Comparison of ENCODE assay signal across 27 mouse cellular contexts in the genomic region with DNA sequence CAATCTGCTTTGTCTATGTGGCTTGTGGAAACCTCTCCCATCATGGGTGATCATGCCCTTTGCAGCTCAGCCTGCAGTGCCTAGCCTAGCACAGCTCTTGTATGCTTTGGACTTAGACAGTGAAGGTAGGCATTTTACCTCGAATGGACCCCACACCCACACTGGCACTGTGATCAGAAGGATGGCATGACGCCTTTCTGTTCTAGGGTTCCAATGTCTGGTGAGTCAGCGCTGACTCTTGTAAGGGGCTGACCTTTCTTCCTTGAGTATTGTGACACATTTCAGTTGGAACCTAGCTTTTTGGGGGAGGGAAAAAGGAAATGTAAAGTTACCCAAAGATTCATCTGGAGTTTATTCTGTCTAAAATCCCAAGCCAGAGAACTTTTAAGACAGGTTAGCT. TPM values are rescaled to one million over a fixed set of nuclear protein-coding genes. Genes with fewer than 3 reads are reported as not detected.
A peak's percentile ranks its signal among the peaks of the same experiment; 100 is the strongest.
DNase-seq lines count a peak whose midpoint lies in the region; ATAC-seq and TF ChIP-seq lines count a peak whose summit lies in the region.
"Had no signal": no experiment of that assay in that cellular context is flagged by ENCODE, and none has a peak within 500 bp of the region (broad histone marks: within the 10 kb centered on the region; RNA-seq: fewer than 3 reads in every experiment).

No protein-coding gene starts in this region.

- no peaks in the 10 kb centered on the region for H3K4me1 ChIP-seq in forebrain, postnatal 0 days (ENCODE audit: insufficient read depth)
- H3K4me1 ChIP-seq: embryonic facial prominence, embryonic 12.5 days; forebrain, embryonic 10.5 days; hindbrain, embryonic 15.5 days; kidney, embryonic 15.5 days; liver, embryonic 15.5 days; neural tube, embryonic 13.5 days had no signal

- H3K9me3 ChIP-seq in forebrain, postnatal 0 days (ENCODE audit: low read length) = no peaks in the 10 kb centered on the region
- H3K9me3 ChIP-seq: embryonic facial prominence, embryonic 12.5 days; forebrain, embryonic 10.5 days; hindbrain, embryonic 15.5 days; kidney, embryonic 15.5 days; liver, embryonic 15.5 days; neural tube, embryonic 13.5 days had no signal

- peak; percentile 20; the same call in 1 of the 2 replicates for ATAC-seq in granulocyte monocyte progenitor cell, adult 5-6 weeks (replicated peaks; ENCODE audit: poor library complexity, severe bottlenecking)
- ATAC-seq in forebrain, postnatal 0 days = no peak
- ATAC-seq: forebrain, embryonic 16.5 days had no signal

- DNase-seq in 3134 (ENCODE audit: extremely low read depth, insufficient read length, low spot score) (peak; percentile 39), 416B (ENCODE audit: low read depth) (peak; percentile 68), liver (no peak)
- DNase-seq in adrenal gland, adult 8-10 months = peak; percentile 25
- no peak for DNase-seq in heart, adult 8-10 months (ENCODE audit: low spot score)
- DNase-seq in forebrain, postnatal 0 days = no peak
- DNase-seq: cerebellum, adult 11 months; cerebellum, adult 9-10 months; embryo, embryonic 11 days; gastrocnemius, postnatal 10 days; heart, adult 11 months; kidney, adult 18-20 months; kidney, postnatal 25 days; lung, embryonic 14.5 days; lung, postnatal 14 days; thymus, adult 2 months; thymus, postnatal 4 days had no signal

- no peak overlapping the region for H3K4me2 ChIP-seq in forebrain, postnatal 0 days (ENCODE audit: low read depth)
- H3K4me2 ChIP-seq: embryonic facial prominence, embryonic 12.5 days; heart, embryonic 11.5 days; hindbrain, embryonic 15.5 days; kidney, embryonic 15.5 days; liver, embryonic 15.5 days; lung, embryonic 14.5 days; midbrain, embryonic 11.5 days; neural tube, embryonic 13.5 days had no signal

- WGBS in forebrain, postnatal 0 days = 89% methylated on average over 3 of the region's 3 CpGs

- no peak for TF ChIP-seq CTCF in forebrain, postnatal 0 days (IDR thresholded peaks at IDR 0.05; ENCODE audit: low read depth)

- no peaks in the 10 kb centered on the region for H3K27me3 ChIP-seq in forebrain, postnatal 0 days (ENCODE audit: insufficient read depth, low read length)
- H3K27me3 ChIP-seq: embryonic facial prominence, embryonic 12.5 days; hindbrain, embryonic 15.5 days; kidney, embryonic 15.5 days; liver, embryonic 15.5 days; neural tube, embryonic 13.5 days had no signal

- no peak overlapping the region for H3K4me3 ChIP-seq in forebrain, postnatal 0 days (ENCODE audit: low read depth, low read length)
- H3K4me3 ChIP-seq: embryonic facial prominence, embryonic 12.5 days; forebrain, embryonic 10.5 days; hindbrain, embryonic 15.5 days; kidney, embryonic 15.5 days; liver, embryonic 15.5 days; neural tube, embryonic 13.5 days had no signal

- H3K9ac ChIP-seq in forebrain, postnatal 0 days = no peak overlapping the region
- H3K9ac ChIP-seq: embryonic facial prominence, embryonic 12.5 days; hindbrain, embryonic 15.5 days; kidney, embryonic 15.5 days; liver, embryonic 15.5 days; lung, embryonic 14.5 days; neural tube, embryonic 13.5 days had no signal

- H3K27ac ChIP-seq in forebrain, postnatal 0 days (ENCODE audit: low read depth, low read length) = no peak overlapping the region
- H3K27ac ChIP-seq: embryonic facial prominence, embryonic 12.5 days; forebrain, embryonic 10.5 days; hindbrain, embryonic 15.5 days; kidney, embryonic 15.5 days; liver, embryonic 15.5 days; neural tube, embryonic 13.5 days had no signal

- H3K36me3 ChIP-seq in forebrain, postnatal 0 days (ENCODE audit: insufficient read depth) = peaks cover 17% of the 10 kb centered on the region

RNA-seq across cellular contexts. Expression of gene G3bp1, which starts 36.0 kb away (rescaled TPM):
- total RNA-seq in adrenal gland, adult 8-10 months (2022) = 10 to 100 TPM; 49.8 to 58.6 (median 57.0) TPM
- total RNA-seq in granulocyte monocyte progenitor cell, adult 5-6 weeks (2014; fragmentation: Nextera tagmentation) = 87.8 and 97.3 TPM in 2 replicates
- total RNA-seq in granulocyte monocyte progenitor cell, adult 5-6 weeks (2017) = 130 and 133 TPM in 2 replicates
- total RNA-seq in heart, adult 8-10 months (2022) = 10 to 100 TPM; 39.4 to 45.2 (median 42.4) TPM
- total RNA-seq in forebrain, postnatal 0 days (2014; rRNA removed) = 62.8 and 81.0 TPM in 2 replicates
- 76.9 and 85.0 TPM in 2 replicates for polyA plus RNA-seq in forebrain, postnatal 0 days (2015; fragmentation: Nextera tagmentation; extraction: Ambion mirVana)

RNA-seq across cellular contexts. Expression of gene Atox1, which starts 44.4 kb away (rescaled TPM):
- 100 to 1,000 TPM; 171 to 396 (median 303) TPM for total RNA-seq in adrenal gland, adult 8-10 months (2022)
- 164 and 224 TPM in 2 replicates for total RNA-seq in granulocyte monocyte progenitor cell, adult 5-6 weeks (2014; fragmentation: Nextera tagmentation)
- total RNA-seq in granulocyte monocyte progenitor cell, adult 5-6 weeks (2017) = 52.8 and 89.1 TPM in 2 replicates
- 100 to 1,000 TPM in 3 of 4 experiments, 10 to 100 TPM in 1; 94.6 to 115 (median 104) TPM for total RNA-seq in heart, adult 8-10 months (2022)
- 141 and 193 TPM in 2 replicates for total RNA-seq in forebrain, postnatal 0 days (2014; rRNA removed)
- polyA plus RNA-seq in forebrain, postnatal 0 days (2015; fragmentation: Nextera tagmentation; extraction: Ambion mirVana) = 268 and 340 TPM in 2 replicates

Comparison
In these comparisons a context has a peak if more than half of its experiments do, and no peak if none do; other contexts are left out.
1. DNase-seq: peak in 3134 (single experiment), 416B (single experiment) and adrenal gland, adult 8-10 months (single experiment); none in liver (single experiment), heart, adult 8-10 months (single experiment) and forebrain, postnatal 0 days (single experiment).